Mouse (Mus musculus) c-Kit-positive CD71-positive TER-119-positive erythroid progenitor cells, embryonic 14.5 days (primary cell): ENCODE results near the gene Zfp3.
"Not testable (repeated sequence)": the region's sequence is repeated elsewhere in the genome, so short reads cannot be mapped to it uniquely, and the experiment has no call there.

ENCODE experiments used
- DNase-seq: peaks from one replicate; pipeline ENCODE4 v3.0.0-alpha.2; 2013; ENCODE audit warnings: low spot score

The Zfp3 gene

GRCm38 (mm10) chr11:70760446-70760845 is 3.6 kb upstream of the Zfp3 start:
- DNase-seq, result not testable (repeated sequence)

- no peak for DNase-seq
These were observed 1.4 kb upstream of the Zfp3 start for GRCm38 (mm10) chr11:70762641-70763040.

- DNase-seq, result no peak
These were observed 450 bp upstream of the Zfp3 start for GRCm38 (mm10) chr11:70763582-70763935.

- no peak for DNase-seq
These were observed 1.9 kb downstream of the Zfp3 start for GRCm38 (mm10) chr11:70765776-70766445.

GRCm38 (mm10) chr11:70770804-70771203 is 6.8 kb downstream of the Zfp3 start:
- no peak for DNase-seq

GRCm38 (mm10) chr11:70776830-70777571 is 13.0 kb downstream of the Zfp3 start:
- peak; percentile 59 for DNase-seq

- no peak for DNase-seq
These were observed 13.6 kb downstream of the Zfp3 start for GRCm38 (mm10) chr11:70777634-70778033.

- DNase-seq, result not testable (repeated sequence)
These were observed 14.0 kb downstream of the Zfp3 start for GRCm38 (mm10) chr11:70778058-70778457.

- no peak for DNase-seq
These were observed 21.9 kb downstream of the Zfp3 start for GRCm38 (mm10) chr11:70785908-70786307.

- no peak for DNase-seq
These were observed 23.0 kb downstream of the Zfp3 start for GRCm38 (mm10) chr11:70787052-70787451.

GRCm38 (mm10) chr11:70788972-70789655 is 25.1 kb downstream of the Zfp3 start:
- no peak for DNase-seq

- no peak for DNase-seq
These were observed 26.4 kb downstream of the Zfp3 start for GRCm38 (mm10) chr11:70790426-70790825.

GRCm38 (mm10) chr11:70790874-70791551 is 27.0 kb downstream of the Zfp3 start:
- DNase-seq, result no peak

GRCm38 (mm10) chr11:70791676-70792075 is 27.7 kb downstream of the Zfp3 start:
- no peak for DNase-seq

- no peak for DNase-seq
These were observed 28.4 kb downstream of the Zfp3 start for GRCm38 (mm10) chr11:70792409-70792808.

- DNase-seq, result no peak
These were observed 38.3 kb downstream of the Zfp3 start for GRCm38 (mm10) chr11:70802208-70802864.

GRCm38 (mm10) chr11:70802865-70803261 is 38.9 kb downstream of the Zfp3 start:
- no peak for DNase-seq

- no peak for DNase-seq
These were observed 39.7 kb downstream of the Zfp3 start for GRCm38 (mm10) chr11:70803711-70804200.

GRCm38 (mm10) chr11:70804395-70804794 is 40.4 kb downstream of the Zfp3 start:
- DNase-seq, result no peak

GRCm38 (mm10) chr11:70805641-70806175 is 41.7 kb downstream of the Zfp3 start:
- no peak for DNase-seq

- DNase-seq, result no peak
These were observed 42.7 kb downstream of the Zfp3 start for GRCm38 (mm10) chr11:70806697-70807096.
